Mouse (Mus musculus): ENCODE measurements around the gene Esrrg. TPM values are rescaled to one million over a fixed set of nuclear protein-coding genes. Genes with fewer than 3 reads are reported as not detected.

Gene Esrrg
- polyA plus RNA-seq, 1 experiment: not detected

- H3K27me3 ChIP-seq (ENCODE audit: control insufficient read depth, insufficient read depth, insufficient read length): no peaks in the 10 kb centered on the region
- no peak overlapping the region for H3ac ChIP-seq (ENCODE audit: control insufficient read depth, insufficient read length, low read depth)
- H3K4me3 ChIP-seq (ENCODE audit: insufficient read depth, poor library complexity, severe bottlenecking): no peak overlapping the region
- no peak for TF ChIP-seq MYOD1 (IDR thresholded peaks at IDR 0.05; ENCODE audit: control insufficient read depth, insufficient read length, low read depth)
- no peak for TF ChIP-seq FOSL1 (IDR thresholded peaks at IDR 0.05; ENCODE audit: insufficient read depth, low read length, poor library complexity, severe bottlenecking)
- no peak for TF ChIP-seq MYOG (IDR thresholded peaks at IDR 0.05; ENCODE audit: control insufficient read depth, extremely low read depth, insufficient read length)
- TF ChIP-seq USF1 (IDR thresholded peaks at IDR 0.05; ENCODE audit: low read depth): no peak
- TF ChIP-seq CTCF (IDR thresholded peaks at IDR 0.05; ENCODE audit: control insufficient read depth, insufficient read depth, insufficient read length): no peak
- TF ChIP-seq CEBPB (IDR thresholded peaks at IDR 0.05; ENCODE audit: low read depth): no peak
- TF ChIP-seq MAX (IDR thresholded peaks at IDR 0.05): no peak
- no peaks in the 10 kb centered on the region for H3K79me2 ChIP-seq (ENCODE audit: control insufficient read depth, insufficient read depth)
- no peaks in the 10 kb centered on the region for H3K79me3 ChIP-seq (ENCODE audit: low read depth)
- no peaks in the 10 kb centered on the region for H3K36me3 ChIP-seq (ENCODE audit: control insufficient read depth, insufficient read depth)
Measured at GRCm38 (mm10) chr1:187997584-187998338, 389.2 kb downstream of the Esrrg start.

GRCm38 (mm10) chr1:187999121-187999520 lies 390.5 kb downstream of the Esrrg start:
- no peaks in the 10 kb centered on the region for H3K36me3 ChIP-seq (ENCODE audit: control insufficient read depth, insufficient read depth)
- TF ChIP-seq USF1 (IDR thresholded peaks at IDR 0.05; ENCODE audit: low read depth): no peak
- no peak for TF ChIP-seq MYOD1 (IDR thresholded peaks at IDR 0.05; ENCODE audit: control insufficient read depth, insufficient read length, low read depth)
- TF ChIP-seq MYOG (IDR thresholded peaks at IDR 0.05; ENCODE audit: control insufficient read depth, extremely low read depth, insufficient read length): no peak
- TF ChIP-seq CTCF (IDR thresholded peaks at IDR 0.05; ENCODE audit: control insufficient read depth, insufficient read depth, insufficient read length): no peak
- no peak for TF ChIP-seq FOSL1 (IDR thresholded peaks at IDR 0.05; ENCODE audit: insufficient read depth, low read length, poor library complexity, severe bottlenecking)
- H3K4me3 ChIP-seq (ENCODE audit: insufficient read depth, poor library complexity, severe bottlenecking): no peak overlapping the region
- H3ac ChIP-seq (ENCODE audit: control insufficient read depth, insufficient read length, low read depth): no peak overlapping the region
- H3K79me2 ChIP-seq (ENCODE audit: control insufficient read depth, insufficient read depth): no peaks in the 10 kb centered on the region
- no peaks in the 10 kb centered on the region for H3K27me3 ChIP-seq (ENCODE audit: control insufficient read depth, insufficient read depth, insufficient read length)
- no peaks in the 10 kb centered on the region for H3K79me3 ChIP-seq (ENCODE audit: low read depth)

GRCm38 (mm10) chr1:188000189-188000588 lies 391.6 kb downstream of the Esrrg start:
- Histone ChIP-seq H3K4me3 (ENCODE audit: insufficient read depth, poor library complexity, severe bottlenecking) (no peak overlapping the region), H3K36me3 (ENCODE audit: control insufficient read depth, insufficient read depth) (no peaks in the 10 kb centered on the region), H3K79me3 (ENCODE audit: low read depth) (no peaks in the 10 kb centered on the region)

GRCm38 (mm10) chr1:188006820-188007491 lies 398.4 kb downstream of the Esrrg start:
- no peak overlapping the region for H3ac ChIP-seq (ENCODE audit: control insufficient read depth, insufficient read length, low read depth)
- H3K79me3 ChIP-seq (ENCODE audit: low read depth): no peaks in the 10 kb centered on the region
- H3K4me3 ChIP-seq (ENCODE audit: insufficient read depth, poor library complexity, severe bottlenecking): no peak overlapping the region
- TF ChIP-seq USF1 (IDR thresholded peaks at IDR 0.05; ENCODE audit: low read depth) (no peak), MYOG (IDR thresholded peaks at IDR 0.05; ENCODE audit: control insufficient read depth, extremely low read depth, insufficient read length) (no peak), CTCF (IDR thresholded peaks at IDR 0.05; ENCODE audit: control insufficient read depth, insufficient read depth, insufficient read length) (no peak), MAX (IDR thresholded peaks at IDR 0.05) (no peak), FOSL1 (IDR thresholded peaks at IDR 0.05; ENCODE audit: insufficient read depth, low read length, poor library complexity, severe bottlenecking) (no peak), MYOD1 (IDR thresholded peaks at IDR 0.05; ENCODE audit: control insufficient read depth, insufficient read length, low read depth) (no peak), CEBPB (IDR thresholded peaks at IDR 0.05; ENCODE audit: low read depth) (no peak)
- no peaks in the 10 kb centered on the region for H3K36me3 ChIP-seq (ENCODE audit: control insufficient read depth, insufficient read depth)
- peaks cover 3% of the 10 kb centered on the region for H3K27me3 ChIP-seq (ENCODE audit: control insufficient read depth, insufficient read depth, insufficient read length)
- no peaks in the 10 kb centered on the region for H3K79me2 ChIP-seq (ENCODE audit: control insufficient read depth, insufficient read depth)

More at GRCm38 (mm10) chr1:188000189-188000588, 391.6 kb downstream of the Esrrg start:
- no peak overlapping the region for H3ac ChIP-seq (ENCODE audit: control insufficient read depth, insufficient read length, low read depth)
- TF ChIP-seq CTCF (IDR thresholded peaks at IDR 0.05; ENCODE audit: control insufficient read depth, insufficient read depth, insufficient read length): no peak
- no peak for TF ChIP-seq CEBPB (IDR thresholded peaks at IDR 0.05; ENCODE audit: low read depth)
- no peak for TF ChIP-seq MYOD1 (IDR thresholded peaks at IDR 0.05; ENCODE audit: control insufficient read depth, insufficient read length, low read depth)
- TF ChIP-seq USF1 (IDR thresholded peaks at IDR 0.05; ENCODE audit: low read depth): no peak
- TF ChIP-seq MYOG (IDR thresholded peaks at IDR 0.05; ENCODE audit: control insufficient read depth, extremely low read depth, insufficient read length): no peak
- TF ChIP-seq MAX (IDR thresholded peaks at IDR 0.05): no peak
- TF ChIP-seq FOSL1 (IDR thresholded peaks at IDR 0.05; ENCODE audit: insufficient read depth, low read length, poor library complexity, severe bottlenecking): no peak
- no peaks in the 10 kb centered on the region for H3K27me3 ChIP-seq (ENCODE audit: control insufficient read depth, insufficient read depth, insufficient read length)
- H3K79me2 ChIP-seq (ENCODE audit: control insufficient read depth, insufficient read depth): no peaks in the 10 kb centered on the region

GRCm38 (mm10) chr1:188008476-188008875 lies 399.9 kb downstream of the Esrrg start:
- H3K4me3 ChIP-seq (ENCODE audit: insufficient read depth, poor library complexity, severe bottlenecking): no peak overlapping the region
- no peaks in the 10 kb centered on the region for H3K79me3 ChIP-seq (ENCODE audit: low read depth)
- no peaks in the 10 kb centered on the region for H3K36me3 ChIP-seq (ENCODE audit: control insufficient read depth, insufficient read depth)
- no peaks in the 10 kb centered on the region for H3K79me2 ChIP-seq (ENCODE audit: control insufficient read depth, insufficient read depth)
- H3ac ChIP-seq (ENCODE audit: control insufficient read depth, insufficient read length, low read depth): no peak overlapping the region
- H3K27me3 ChIP-seq (ENCODE audit: control insufficient read depth, insufficient read depth, insufficient read length): peaks cover 3% of the 10 kb centered on the region
- TF ChIP-seq MYOG (IDR thresholded peaks at IDR 0.05; ENCODE audit: control insufficient read depth, extremely low read depth, insufficient read length) (no peak), USF1 (IDR thresholded peaks at IDR 0.05; ENCODE audit: low read depth) (no peak), CEBPB (IDR thresholded peaks at IDR 0.05; ENCODE audit: low read depth) (no peak)

Data from C2C12 (cell line).